Mouse (Mus musculus) CH12.LX (cell line): ENCODE measurements around the gene Aasdh. TPM values are rescaled to one million over a fixed set of nuclear protein-coding genes. Genes with fewer than 3 reads are reported as not detected.

Source experiments
- DNase-seq: peaks from one replicate; pipeline ENCODE4 v3.0.0-alpha.2; 2013; ENCODE audit errors: extremely low read depth
- H3K27ac ChIP-seq: 2 replicates; pipeline ENCODE4 v1.5.1; 2012; ENCODE audit warnings: low read depth, mild to moderate bottlenecking, control low read depth, moderate library complexity; ENCODE audit not compliant: insufficient read depth
- H3K27me3 ChIP-seq: replicated peaks from 2 replicates; pipeline ENCODE3; 2012; ENCODE audit warnings: inconsistent platforms
- H3K36me3 ChIP-seq, 2 experiments: replicated peaks in 1 of 2; 2 replicates each; pipeline versions ENCODE3 to v1.6.1; 2012; ENCODE audit warnings: inconsistent platforms in 1 of 2, low read length in 1 of 2, mild to moderate bottlenecking in 1 of 2, mixed read lengths in 1 of 2, moderate library complexity in 1 of 2; ENCODE audit not compliant: control insufficient read depth in 1 of 2, insufficient read depth in 1 of 2
- H3K4me1 ChIP-seq, 2 experiments: 2 replicates each; pipeline ENCODE4 v1.6.1; 2012; ENCODE audit warnings: inconsistent platforms in 1 of 2, moderate library complexity in 1 of 2; ENCODE audit not compliant: insufficient read depth in 2 of 2, control insufficient read depth in 1 of 2
- H3K4me2 ChIP-seq: 2 replicates; pipeline ENCODE4 v1.6.1; 2012; ENCODE audit warnings: low read depth, mild to moderate bottlenecking, control low read depth; ENCODE audit not compliant: poor library complexity, insufficient read depth, severe bottlenecking
- H3K4me3 ChIP-seq, 3 experiments: fragments of 150-350 bp in 1 of 3; sonication (generic) in 1 of 3; replicated peaks in 1 of 3; 2 replicates each; pipeline versions ENCODE3 to v1.5.1; 2011 to 2012; ENCODE audit warnings: low read depth in 2 of 3, low read length in 2 of 3, mild to moderate bottlenecking in 2 of 3, moderate library complexity in 2 of 3, control low read depth in 1 of 3, improper control_type of control experiment in 1 of 3, inconsistent platforms in 1 of 3, mixed read lengths in 1 of 3; ENCODE audit not compliant: poor library complexity in 1 of 3
- H3K79me2 ChIP-seq: replicated peaks from 2 replicates; pipeline ENCODE4 v1.6.1; 2012; ENCODE audit warnings: mild to moderate bottlenecking, moderate library complexity; ENCODE audit not compliant: control insufficient read depth, poor library complexity, insufficient read depth, severe bottlenecking; ENCODE audit errors: extremely low read depth
- H3K9ac ChIP-seq: 2 replicates; pipeline ENCODE4 v1.6.1; 2012; ENCODE audit warnings: low read depth, mild to moderate bottlenecking, control low read depth, moderate library complexity; ENCODE audit not compliant: insufficient read depth
- H3K9me3 ChIP-seq: replicated peaks from 2 replicates; pipeline ENCODE3; 2012; ENCODE audit warnings: low read length, inconsistent platforms, mixed read lengths
- BHLHE40 ChIP-seq: IDR thresholded peaks from 2 replicates; pipeline ENCODE4 v1.6.1; 2011; ENCODE audit warnings: mild to moderate bottlenecking, low read depth, low read length, improper control_type of control experiment
- CHD1 ChIP-seq: IDR thresholded peaks from 2 replicates; pipeline ENCODE4 v1.6.1; 2012; ENCODE audit warnings: low read depth, low read length, improper control_type of control experiment, inconsistent platforms
- CHD2 ChIP-seq: IDR thresholded peaks from 2 replicates; pipeline ENCODE4 v1.6.1; 2011; ENCODE audit warnings: low read length, improper control_type of control experiment
- CTCF ChIP-seq, 2 experiments: IDR thresholded peaks in 1 of 2; conservative IDR thresholded peaks in 1 of 2; 2 replicates each; pipeline ENCODE4 v1.5.1; 2011 to 2012; ENCODE audit warnings: low read depth in 2 of 2, low read length in 2 of 2, improper control_type of control experiment in 1 of 2, inconsistent platforms in 1 of 2, mild to moderate bottlenecking in 1 of 2, moderate library complexity in 1 of 2
- ELF1 ChIP-seq: IDR thresholded peaks from 2 replicates; pipeline ENCODE4 v1.6.1; 2014; ENCODE audit warnings: low read depth, mild to moderate bottlenecking, inconsistent platforms, low read length, improper control_type of control experiment
- EP300 ChIP-seq: IDR thresholded peaks from 2 replicates; pipeline ENCODE4 v1.6.1; 2011; ENCODE audit warnings: low read length, improper control_type of control experiment
- GABPA ChIP-seq: IDR thresholded peaks from 2 replicates; pipeline ENCODE4 v1.6.1; 2012; ENCODE audit warnings: low read depth, low read length, improper control_type of control experiment, inconsistent platforms; ENCODE audit not compliant: insufficient replicate concordance
- HCFC1 ChIP-seq: IDR thresholded peaks from 2 replicates; pipeline ENCODE4 v1.6.1; 2012; ENCODE audit warnings: low read depth, mild to moderate bottlenecking, inconsistent platforms, low read length, improper control_type of control experiment
- IRF4 ChIP-seq: IDR thresholded peaks from 2 replicates; pipeline ENCODE4 v1.6.1; 2014; ENCODE audit warnings: low read depth, mild to moderate bottlenecking, inconsistent platforms, low read length, improper control_type of control experiment
- JUN ChIP-seq: IDR thresholded peaks from 2 replicates; pipeline ENCODE4 v1.6.1; 2011; ENCODE audit warnings: low read depth, mild to moderate bottlenecking, low read length, improper control_type of control experiment, moderate library complexity; ENCODE audit not compliant: insufficient read depth
- JUND ChIP-seq: conservative IDR thresholded peaks from 2 replicates; pipeline ENCODE4 v1.6.1; 2011; ENCODE audit warnings: low read depth, low read length, improper control_type of control experiment
- KAT2A ChIP-seq: IDR thresholded peaks from 2 replicates; pipeline ENCODE4 v1.6.1; 2012; ENCODE audit warnings: low read length, improper control_type of control experiment, inconsistent platforms; ENCODE audit not compliant: insufficient replicate concordance
- MAX ChIP-seq: IDR thresholded peaks from 2 replicates; pipeline ENCODE4 v1.6.1; 2011; ENCODE audit warnings: low read length, improper control_type of control experiment
- MEF2A ChIP-seq: IDR thresholded peaks from 2 replicates; pipeline ENCODE4 v1.6.1; 2014; ENCODE audit warnings: low read depth, mild to moderate bottlenecking, inconsistent platforms, low read length, improper control_type of control experiment, borderline replicate concordance
- POLR2A ChIP-seq: IDR thresholded peaks from 2 replicates; pipeline ENCODE4 v1.6.1; 2011; ENCODE audit warnings: low read depth, mild to moderate bottlenecking, improper control_type of control experiment, low read length
- RAD21 ChIP-seq: IDR thresholded peaks from 2 replicates; pipeline ENCODE4 v1.6.1; 2011; ENCODE audit warnings: low read depth, mild to moderate bottlenecking, low read length, improper control_type of control experiment, moderate library complexity
- TBP ChIP-seq: conservative IDR thresholded peaks from 2 replicates; pipeline ENCODE4 v1.6.1; 2011; ENCODE audit warnings: low read depth, low read length, improper control_type of control experiment
- ZMIZ1 ChIP-seq: IDR thresholded peaks from 2 replicates; pipeline ENCODE4 v1.6.1; 2012; ENCODE audit warnings: low read depth, mild to moderate bottlenecking, inconsistent platforms, low read length, improper control_type of control experiment
- dilution Hi-C: fragments of 300-500 bp; cut with MboI; formaldehyde crosslinking; loops from 2 replicates; pipeline ENCODE4 v1.14.3; 2020; ENCODE audit warnings: low sequenced_read_pairs; ENCODE audit not compliant: extremely low pct_unique_long_range_greater_than_20kb, extremely low pct_ligation_motif_present
- in situ Hi-C: fragments of 300-500 bp; cut with MboI; formaldehyde crosslinking; loops from 3 replicates; pipeline ENCODE4 v1.14.3; 2019; ENCODE audit warnings: low sequenced_read_pairs, low pct_ligation_motif_present, low pct_unique_long_range_greater_than_20kb, mixed read lengths
- polyA plus RNA-seq: library from polyadenylated mRNA; unstranded; fragments of >175 nt; gene quantifications from 2 replicates; pipeline ENCODE4 v1.2.1, GENCODE M21; 2012; ENCODE audit warnings: low read depth; ENCODE audit not compliant: insufficient read length
- total RNA-seq, 2 experiments: library from RNA; depleted of rRNA; stranded (reverse); fragments of 300-350 nt in 1 of 2; fragments of >200 nt in 1 of 2; gene quantifications; 2 replicates each; pipeline ENCODE4 v1.2.3; 2012 to 2014

Aasdh gene
- total and polyA plus RNA-seq, 3 experiments: 20.9 to 24.2 (median 21.0) TPM

GRCm38 (mm10) chr5:76929180-76929877 lies 24.0 kb upstream of the Aasdh start:
- Histone ChIP-seq H3K27ac (no peak overlapping the region), H3K4me1 (peaks cover 0 to 6% of the 10 kb centered on the region in 2 experiments; a peak in 2 of 4 replicates), H3K27me3 (no peaks in the 10 kb centered on the region), H3K4me3 (no peak overlapping the region), H3K9me3 (no peaks in the 10 kb centered on the region), H3K36me3 (peaks cover 20 to 51% of the 10 kb centered on the region in 2 experiments)
- dilution Hi-C loops: no loop called here
- DNase-seq: no peak
- in situ Hi-C loops: no loop called here
- no peak for TF ChIP-seq POLR2A
- TF ChIP-seq CTCF (conservative IDR thresholded peaks at IDR 0.05 in 1 of 2, IDR thresholded peaks at IDR 0.05 in 1 of 2; ENCODE audit: low read depth in 2 of 2, low read length in 2 of 2): no peak
- TF ChIP-seq MAX: no peak
- TF ChIP-seq BHLHE40: no peak
- TF ChIP-seq ZMIZ1: no peak
- no peak for TF ChIP-seq CHD1
- no peak for TF ChIP-seq EP300
- TF ChIP-seq JUND: no peak
- TF ChIP-seq CHD2: no peak
- no peak for TF ChIP-seq IRF4
- no peak for TF ChIP-seq KAT2A
- no peak for TF ChIP-seq GABPA
- no peak for TF ChIP-seq MEF2A
- no peak for TF ChIP-seq RAD21
- no peak for TF ChIP-seq HCFC1
- TF ChIP-seq, all 38 proteins: peak for 0
- H3K79me2 ChIP-seq: peaks cover 17% of the 10 kb centered on the region
- H3K9ac ChIP-seq: no peak overlapping the region
- H3K4me2 ChIP-seq: no peak overlapping the region

GRCm38 (mm10) chr5:76928124-76928832 lies 23.0 kb upstream of the Aasdh start:
- Histone ChIP-seq H3K27me3 (no peaks in the 10 kb centered on the region), H3K9ac (no peak overlapping the region), H3K4me3 (no peak overlapping the region), H3K27ac (no peak overlapping the region), H3K36me3 (peaks cover 29 to 61% of the 10 kb centered on the region in 2 experiments), H3K9me3 (no peaks in the 10 kb centered on the region), H3K79me2 (peaks cover 17% of the 10 kb centered on the region), H3K4me2 (no peak overlapping the region), H3K4me1 (peaks cover 0 to 6% of the 10 kb centered on the region in 2 experiments; a peak in 2 of 4 replicates)
- no peak for DNase-seq
- in situ Hi-C loops (no loop called here), dilution Hi-C loops (no loop called here)
- TF ChIP-seq MEF2A (no peak), HCFC1 (no peak), KAT2A (no peak), MAX (no peak), ELF1 (no peak), TBP (no peak), JUN (no peak), CTCF (conservative IDR thresholded peaks at IDR 0.05 in 1 of 2, IDR thresholded peaks at IDR 0.05 in 1 of 2; ENCODE audit: low read depth in 2 of 2, low read length in 2 of 2) (no peak)
